Mouse (Mus musculus) fat pad, adult 2 months (tissue): Measurements from ENCODE around the gene Birc6.

Experiments
- DNase-seq: peaks from one replicate; pipeline ENCODE4 v3.0.0-alpha.2; 2011; ENCODE audit warnings: low read depth, low spot score; ENCODE audit errors: extremely low read depth

The Birc6 gene

GRCm38 (mm10) chr17:74705480-74705879 lies 177.4 kb downstream of the Birc6 start:
- DNase-seq = no peak

DNA sequence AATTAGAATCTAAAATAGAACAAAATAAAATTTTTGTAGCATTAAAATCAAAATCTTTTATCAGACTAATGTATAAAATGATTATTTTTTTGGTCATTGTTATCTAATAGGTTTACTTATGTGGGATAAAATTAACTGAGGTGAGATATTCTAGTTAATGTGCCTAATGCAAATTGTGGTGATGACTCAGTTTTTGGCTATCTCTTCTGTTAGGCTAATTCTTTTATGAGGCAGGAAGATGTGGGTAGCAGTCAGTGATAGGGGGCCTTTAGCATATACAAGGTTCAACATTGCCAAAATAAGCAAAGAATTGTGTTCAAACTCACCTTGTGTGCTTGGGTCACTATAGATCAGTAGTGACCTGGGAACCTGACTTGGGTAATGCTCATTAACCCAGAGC lies 178.5 kb downstream of the Birc6 start:
- DNase-seq = no peak

DNA sequence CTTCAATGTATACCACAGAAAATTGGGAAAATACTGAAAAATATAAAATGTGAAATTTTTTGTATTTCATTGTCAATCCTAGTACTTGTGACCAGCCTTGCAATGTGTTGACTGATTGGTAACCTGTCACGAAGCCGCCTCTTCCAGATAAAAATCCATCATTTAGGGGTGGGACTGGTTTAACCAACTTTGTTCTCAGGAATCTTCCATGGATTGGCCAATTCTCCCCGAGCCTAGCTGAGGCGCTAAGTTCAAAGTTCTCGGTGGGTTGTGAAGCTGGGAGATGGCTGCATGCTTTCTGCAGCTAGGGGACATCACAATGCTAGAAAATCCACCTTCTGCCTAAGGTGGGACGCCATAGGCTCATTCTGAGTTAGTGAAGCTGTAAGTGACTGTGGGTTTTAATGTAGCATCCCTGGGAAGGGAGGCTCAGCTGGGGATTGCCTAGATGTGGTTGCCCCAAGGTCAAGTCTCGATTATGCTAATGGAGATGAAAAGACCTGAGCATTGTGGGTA lies 179.6 kb downstream of the Birc6 start:
- DNase-seq = no peak

DNA sequence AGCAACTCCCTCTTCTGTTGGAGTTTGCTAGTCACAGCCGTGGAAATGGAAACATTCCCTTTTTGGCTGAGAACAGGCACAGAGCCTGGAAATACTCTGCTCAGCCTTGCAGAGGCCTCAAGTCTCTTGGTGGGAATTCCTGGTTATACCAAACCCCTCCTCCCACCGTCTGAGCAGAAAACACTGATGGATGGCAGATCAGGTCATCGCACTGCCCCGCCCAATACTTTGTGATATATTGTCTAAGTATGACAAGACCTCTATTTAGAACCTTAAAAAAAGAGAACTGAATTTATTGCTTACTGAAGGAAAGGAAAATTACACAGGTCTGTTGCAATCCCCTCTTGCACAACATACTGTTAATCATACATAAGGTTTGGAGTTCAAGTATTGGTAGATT lies 182.6 kb downstream of the Birc6 start:
- peak; percentile 31 for DNase-seq

DNA sequence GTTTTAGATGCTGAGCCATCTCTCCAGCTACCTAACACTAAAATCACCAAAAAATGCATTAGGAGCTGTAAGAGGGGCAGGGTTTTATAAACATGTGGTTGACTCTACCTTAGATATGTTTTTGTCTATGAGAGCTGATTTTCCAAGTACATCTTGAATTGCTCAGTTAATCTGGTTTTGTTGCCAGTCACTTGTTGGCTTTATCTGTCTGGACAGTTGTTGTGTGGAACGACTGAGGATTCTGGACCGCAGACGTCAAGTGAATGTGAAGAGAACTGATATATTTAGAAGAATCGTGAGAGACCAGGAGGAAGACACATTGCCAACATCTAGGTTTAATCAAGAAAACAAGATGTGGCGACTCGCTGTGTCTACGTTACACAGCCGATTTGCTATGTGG lies 183.5 kb downstream of the Birc6 start:
- DNase-seq = no peak

DNA sequence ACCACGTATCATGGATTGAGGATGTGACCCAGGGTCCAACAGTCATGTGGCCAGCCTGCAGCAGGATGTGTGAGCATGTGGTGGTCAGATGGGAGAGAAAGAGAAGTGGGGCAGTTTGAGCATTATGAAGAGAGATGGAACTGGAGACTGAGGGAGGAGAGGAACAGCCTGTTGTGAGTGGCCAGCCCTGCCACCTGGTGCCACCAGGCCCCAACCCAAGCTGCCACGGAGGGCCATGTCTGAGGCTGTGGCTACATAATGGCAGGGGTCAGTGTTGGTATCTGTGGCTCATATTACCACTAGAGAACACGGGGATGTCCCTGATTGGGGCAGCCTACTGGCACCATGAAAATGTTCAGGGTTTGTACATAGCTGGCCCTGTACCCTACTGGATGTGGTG lies 187.0 kb downstream of the Birc6 start:
- DNase-seq = no peak

DNA sequence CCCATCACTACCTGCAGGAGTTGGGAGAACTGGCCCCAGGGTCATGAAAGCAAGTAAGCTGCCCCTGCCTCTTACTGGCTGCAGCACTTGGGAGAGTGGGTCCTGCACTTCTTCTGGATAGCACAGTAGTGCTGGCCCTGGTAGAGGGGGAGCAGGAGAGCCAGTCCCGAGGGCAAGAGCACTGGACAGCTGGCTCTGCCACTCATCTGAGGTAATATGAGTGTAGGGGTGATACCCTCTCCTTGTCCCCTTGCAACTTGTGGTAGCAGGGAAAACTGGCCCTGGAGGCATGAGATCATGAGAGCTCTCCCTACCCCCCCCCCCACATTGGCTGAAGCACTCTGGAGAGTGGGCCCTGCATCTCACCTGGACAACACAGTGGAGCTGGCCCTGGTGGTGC lies 187.6 kb downstream of the Birc6 start:
- no peak for DNase-seq

DNA sequence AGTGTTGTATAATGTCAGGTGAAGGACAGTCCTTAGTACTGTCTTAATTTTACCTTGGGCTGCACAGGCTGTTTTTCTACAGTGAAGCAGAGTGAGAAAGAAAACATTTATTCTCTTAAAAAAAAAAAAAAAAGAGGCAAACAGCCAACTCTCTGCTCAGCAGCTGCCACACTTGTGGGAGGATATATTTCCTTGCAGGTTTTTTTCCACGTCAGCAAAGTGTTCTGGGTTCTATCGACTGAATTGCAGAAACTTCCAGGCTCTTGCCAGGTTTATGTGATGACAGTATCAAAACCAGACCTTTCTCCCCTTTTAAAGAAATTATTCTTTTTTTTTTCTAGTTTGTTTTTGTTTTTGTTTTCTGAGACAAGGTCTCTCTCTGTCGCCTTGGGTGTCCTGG lies 188.5 kb downstream of the Birc6 start:
- DNase-seq = no peak

GRCm38 (mm10) chr17:74717091-74717617 lies 189.1 kb downstream of the Birc6 start:
- DNase-seq = no peak

DNA sequence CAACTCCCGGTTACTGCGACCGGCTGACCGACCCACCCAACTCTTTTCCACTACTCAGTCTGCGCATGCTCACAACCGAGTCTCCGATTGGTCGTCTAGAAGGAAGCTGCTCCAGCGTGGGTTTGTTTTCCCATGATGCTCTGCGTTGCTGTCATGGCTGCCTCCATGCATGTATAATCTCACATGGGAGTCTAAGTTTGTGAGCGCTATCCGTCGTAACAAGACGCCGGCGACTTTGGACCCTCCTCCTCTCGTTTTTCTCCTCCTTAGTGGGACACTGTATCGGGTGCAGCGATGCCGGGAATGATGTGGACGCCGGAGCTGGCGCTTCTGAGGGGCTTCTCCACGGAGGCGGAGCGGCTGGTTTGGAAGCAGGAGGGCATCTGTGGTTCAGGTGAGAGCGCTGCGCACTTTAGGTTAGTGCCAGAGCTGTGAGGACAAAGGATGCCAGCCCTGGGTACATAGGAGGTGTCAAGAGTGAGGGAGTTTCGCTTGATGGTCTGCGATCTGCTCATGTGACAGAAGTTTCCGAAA lies 189.6 kb downstream of the Birc6 start, which contains the start of gene Ttc27:
Ttc27 (plus strand) TSS at position 115 of the 534 bp plus-strand sequence.
- peak; percentile 68 for DNase-seq

GRCm38 (mm10) chr17:74732872-74733271 lies 204.8 kb downstream of the Birc6 start:
- DNase-seq = no peak

DNA sequence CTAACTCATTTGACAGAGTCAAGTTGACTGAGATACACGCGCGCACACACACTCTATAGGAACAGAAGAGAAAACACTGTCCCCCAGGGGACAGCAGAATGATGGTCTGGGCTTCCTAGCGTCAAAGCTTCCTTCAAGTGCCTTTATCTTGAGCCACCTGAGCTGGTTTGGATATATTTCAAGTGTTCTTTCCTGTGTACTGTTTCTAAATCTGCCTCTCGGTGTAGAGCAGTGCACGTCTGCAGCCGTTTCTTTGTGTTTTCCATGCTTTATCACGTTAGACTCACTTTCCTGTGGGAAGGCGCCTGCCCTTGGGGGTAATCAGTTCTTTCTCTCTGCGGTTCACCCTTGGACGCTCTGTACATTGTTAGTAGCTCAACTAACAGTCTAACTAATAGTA lies 207.3 kb downstream of the Birc6 start:
- no peak for DNase-seq

- no peak for DNase-seq
Measured at GRCm38 (mm10) chr17:74749659-74750058, 221.6 kb downstream of the Birc6 start.

DNA sequence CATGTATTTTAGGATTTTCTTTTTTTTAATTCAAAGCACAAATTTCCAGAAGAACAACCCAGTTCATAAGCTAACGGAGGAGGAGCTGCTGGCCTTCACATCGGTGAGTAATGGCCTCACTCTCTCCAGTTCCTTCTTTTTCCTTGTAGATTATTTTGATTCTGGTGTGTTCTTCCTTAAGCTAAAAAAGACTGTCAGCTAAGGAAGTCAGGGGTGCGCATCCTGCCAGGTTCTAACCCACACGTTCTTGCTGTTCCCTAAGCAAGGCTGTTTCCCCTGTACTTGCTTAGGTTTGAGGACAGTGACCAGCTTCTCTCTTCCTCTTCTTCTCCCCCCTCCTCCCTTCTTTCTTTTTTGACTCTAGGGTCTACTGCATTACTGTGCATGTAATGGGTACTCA lies 222.9 kb downstream of the Birc6 start:
- no peak for DNase-seq
